Mouse (Mus musculus) CH12.LX (cell line): Measurements from ENCODE around the gene Tfap4.
A peak's percentile ranks its signal among the peaks of the same experiment; 100 is the strongest.

ENCODE experiments used
- CTCF ChIP-seq, 2 experiments: IDR thresholded peaks in 1 of 2; conservative IDR thresholded peaks in 1 of 2; 2 replicates each; pipeline ENCODE4 v1.5.1; 2011 to 2012; ENCODE audit warnings: low read depth in 2 of 2, low read length in 2 of 2, improper control_type of control experiment in 1 of 2, inconsistent platforms in 1 of 2, mild to moderate bottlenecking in 1 of 2, moderate library complexity in 1 of 2
- SIN3A ChIP-seq: IDR thresholded peaks from 2 replicates; pipeline ENCODE4 v1.6.1; 2012; ENCODE audit warnings: low read length, improper control_type of control experiment, inconsistent platforms

DNA sequence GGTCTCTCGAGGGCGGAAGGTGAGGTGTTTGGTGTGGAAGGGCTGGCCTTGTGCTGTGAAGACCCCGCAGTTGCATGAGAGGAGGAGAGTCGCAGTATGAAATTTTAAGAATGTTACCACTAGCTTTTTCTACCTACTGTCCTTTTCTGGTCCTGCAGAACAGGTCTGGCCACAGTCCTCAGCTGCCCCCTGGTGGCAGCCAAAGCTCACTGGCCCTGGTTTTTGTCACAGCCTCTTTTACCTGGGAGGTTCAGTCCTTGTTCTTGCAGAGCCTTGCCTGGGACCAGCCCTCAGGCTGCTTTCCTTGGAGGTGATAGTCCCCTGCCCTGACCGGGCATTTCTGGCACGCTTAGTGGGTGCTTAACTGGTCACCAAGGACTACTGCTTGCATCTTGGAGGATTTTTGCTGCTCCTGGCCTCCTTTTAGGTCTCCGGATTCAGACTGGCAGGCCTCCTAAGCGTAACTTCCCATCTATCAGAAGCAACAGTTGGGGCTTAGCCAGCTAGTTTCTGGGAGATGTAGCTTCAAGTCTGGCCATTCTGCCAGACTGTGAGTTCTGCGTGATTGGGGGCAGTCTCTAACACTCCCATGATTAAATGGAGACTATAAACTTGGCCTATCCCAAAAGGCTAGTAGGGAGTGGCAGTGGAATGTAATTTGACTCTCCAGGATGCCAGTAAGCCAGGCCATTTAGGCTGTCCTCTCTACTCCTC is 48.3 kb upstream of the Tfap4 start:
- peak; percentile 93 to 99 for TF ChIP-seq CTCF (conservative IDR thresholded peaks at IDR 0.05 in 1 of 2, IDR thresholded peaks at IDR 0.05 in 1 of 2; ENCODE audit: low read depth in 2 of 2, low read length in 2 of 2)
- no peak; the same call in 1 of the 2 replicates for TF ChIP-seq SIN3A
